Mouse (Mus musculus): ENCODE data around the gene Olfr56.
"Not testable (repeated sequence)": the region's sequence is repeated elsewhere in the genome, so short reads cannot be mapped to it uniquely, and the experiment has no call there.

DNA sequence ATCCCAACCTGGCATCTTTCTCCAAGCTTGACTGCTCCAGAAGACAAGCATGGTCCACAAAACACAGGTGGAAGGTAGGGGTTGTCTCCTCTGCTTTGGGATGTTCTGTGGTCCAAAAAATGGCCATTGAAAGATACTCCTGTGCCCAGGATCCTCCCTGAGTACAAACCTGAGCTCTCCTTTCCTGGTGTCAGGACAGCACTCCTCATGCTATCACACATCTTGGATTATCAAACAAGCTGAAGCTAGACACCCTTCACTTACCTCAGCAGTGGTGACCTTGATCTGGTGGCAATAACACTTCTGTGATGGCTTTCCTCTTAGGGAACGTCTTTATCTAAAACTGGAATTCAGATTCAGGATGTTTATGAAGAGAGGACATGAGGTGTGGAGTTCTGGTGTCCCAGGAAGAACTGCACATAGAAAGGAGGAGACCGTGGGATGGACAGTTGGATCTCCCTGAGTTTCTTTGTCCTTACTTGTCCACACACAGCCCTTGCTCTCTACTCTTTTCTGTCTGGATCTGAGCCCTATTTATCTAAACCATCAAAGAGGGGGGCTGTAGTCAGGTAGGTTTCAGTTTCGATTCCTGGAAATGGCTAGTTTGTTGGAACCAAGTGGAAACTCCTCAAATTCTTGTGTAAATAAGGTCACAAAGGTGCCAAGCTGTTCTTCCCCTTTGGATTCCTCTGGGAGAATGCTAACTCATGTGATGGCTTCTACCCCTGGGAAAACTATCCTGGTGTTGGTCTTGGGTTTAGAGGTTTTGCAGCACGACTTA lies 13.2 kb downstream of the Olfr56 start, which contains the start of gene Gm12185:
- TF ChIP-seq EP300 (optimal IDR thresholded peaks at IDR 0.05); CTCF (IDR thresholded peaks at IDR 0.05; ENCODE audit: low read depth): not testable (repeated sequence)

All from stomach, postnatal 0 days (tissue).